Mouse (Mus musculus): ENCODE data around the gene Cog8.
A peak's percentile ranks its signal among the peaks of the same experiment; 100 is the strongest.
"Not testable (repeated sequence)": the region's sequence is repeated elsewhere in the genome, so short reads cannot be mapped to it uniquely, and the experiment has no call there.

Gene Cog8

DNA sequence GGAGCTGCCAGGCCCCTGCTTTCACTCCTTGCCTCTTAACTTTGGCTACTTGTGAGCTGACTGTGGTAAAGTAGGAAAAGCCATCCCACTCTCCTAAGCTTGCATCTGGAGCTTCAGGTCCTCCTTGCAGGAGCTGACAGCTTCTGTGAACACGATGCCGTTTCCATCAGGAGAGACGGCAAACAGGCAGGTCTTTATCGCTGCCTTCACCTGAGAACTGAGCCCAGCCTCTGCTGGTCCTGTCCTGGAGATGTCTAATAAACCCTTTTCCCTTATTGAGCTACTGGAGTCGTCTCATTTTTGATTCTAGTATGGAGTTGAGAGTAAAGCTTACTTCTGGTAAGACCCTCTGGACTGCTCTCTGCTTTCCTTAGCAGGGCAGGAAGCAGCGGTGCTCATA lies 11.0 kb downstream of the Cog8 start:
- no peak for DNase-seq (ENCODE audit: low spot score in 2 of 2)

DNA sequence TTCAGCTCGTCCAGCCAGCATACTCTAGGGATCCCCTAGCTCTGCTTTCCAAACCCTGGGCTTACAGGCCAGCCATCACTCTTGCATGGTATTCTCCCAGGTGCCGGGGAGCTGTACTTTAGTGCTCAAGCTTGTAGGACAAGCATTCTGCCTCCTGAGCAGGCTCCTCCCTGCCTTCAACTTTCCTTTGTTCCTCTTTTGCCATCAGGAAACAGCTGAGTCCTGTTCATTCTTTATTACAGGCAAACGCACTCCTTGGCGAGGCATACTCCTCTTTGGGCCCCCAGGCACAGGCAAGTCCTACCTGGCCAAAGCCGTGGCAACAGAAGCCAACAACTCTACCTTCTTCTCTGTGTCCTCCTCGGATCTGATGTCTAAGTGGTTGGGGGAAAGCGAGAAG lies 15.9 kb downstream of the Cog8 start:
- DNase-seq (ENCODE audit: low spot score in 2 of 2) = no peak

DNA sequence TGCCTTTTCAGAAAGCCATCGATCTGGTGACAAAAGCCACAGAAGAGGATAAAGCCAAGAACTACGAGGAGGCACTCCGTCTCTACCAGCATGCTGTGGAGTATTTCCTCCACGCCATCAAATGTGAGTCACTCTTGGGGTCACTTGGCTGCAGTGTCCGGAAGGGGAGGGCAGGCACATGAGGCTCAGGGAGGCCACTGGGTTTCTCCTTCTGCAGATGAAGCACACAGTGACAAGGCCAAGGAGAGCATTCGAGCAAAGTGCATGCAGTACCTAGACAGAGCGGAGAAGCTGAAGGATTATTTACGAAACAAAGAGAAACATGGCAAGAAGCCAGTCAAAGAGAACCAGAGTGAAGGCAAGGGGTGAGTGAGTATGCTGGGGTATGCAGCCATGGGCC lies 19.9 kb downstream of the Cog8 start:
- DNase-seq (ENCODE audit: low spot score in 2 of 2) = no peak

DNA sequence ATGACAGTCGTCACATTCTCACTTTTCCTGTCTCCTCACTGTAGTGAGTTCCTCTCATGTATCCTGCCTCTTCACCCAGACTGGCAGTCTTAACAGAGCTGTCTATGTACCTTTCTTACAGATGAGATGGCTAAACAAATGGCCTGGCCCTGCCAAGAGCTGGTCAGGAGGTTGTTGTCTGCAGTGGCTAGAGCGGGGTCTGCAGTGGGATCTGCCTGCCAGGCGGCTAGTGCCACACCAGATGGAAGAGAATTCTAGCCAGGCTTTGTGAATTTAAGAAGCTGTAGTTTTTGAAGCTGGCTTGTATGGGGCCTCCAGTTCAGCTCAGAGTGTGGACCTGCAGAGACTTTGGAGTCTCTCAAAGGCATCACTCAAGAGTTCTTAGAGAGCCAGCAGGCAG lies 20.8 kb downstream of the Cog8 start:
- no peak for DNase-seq (ENCODE audit: low spot score in 2 of 2)

DNA sequence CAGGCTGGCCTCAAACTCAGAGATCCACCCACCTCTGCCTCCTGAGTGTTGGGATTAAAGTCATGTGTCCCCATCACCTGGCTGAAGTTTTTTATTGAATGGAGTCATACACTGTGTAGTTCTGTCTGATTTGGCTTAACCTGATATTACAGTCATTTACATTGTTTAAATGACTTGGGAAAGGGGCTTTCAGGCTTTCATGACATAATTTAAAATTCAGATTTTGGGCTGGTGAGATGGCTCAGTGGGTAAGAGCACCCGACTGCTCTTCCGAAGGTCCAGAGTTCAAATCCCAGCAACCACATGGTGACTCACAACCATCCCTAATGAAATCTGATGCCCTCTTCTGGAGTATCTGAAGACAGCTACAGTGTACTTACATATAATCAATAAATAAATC lies 22.9 kb downstream of the Cog8 start:
- DNase-seq (ENCODE audit: low spot score in 2 of 2) = not testable (repeated sequence)

DNA sequence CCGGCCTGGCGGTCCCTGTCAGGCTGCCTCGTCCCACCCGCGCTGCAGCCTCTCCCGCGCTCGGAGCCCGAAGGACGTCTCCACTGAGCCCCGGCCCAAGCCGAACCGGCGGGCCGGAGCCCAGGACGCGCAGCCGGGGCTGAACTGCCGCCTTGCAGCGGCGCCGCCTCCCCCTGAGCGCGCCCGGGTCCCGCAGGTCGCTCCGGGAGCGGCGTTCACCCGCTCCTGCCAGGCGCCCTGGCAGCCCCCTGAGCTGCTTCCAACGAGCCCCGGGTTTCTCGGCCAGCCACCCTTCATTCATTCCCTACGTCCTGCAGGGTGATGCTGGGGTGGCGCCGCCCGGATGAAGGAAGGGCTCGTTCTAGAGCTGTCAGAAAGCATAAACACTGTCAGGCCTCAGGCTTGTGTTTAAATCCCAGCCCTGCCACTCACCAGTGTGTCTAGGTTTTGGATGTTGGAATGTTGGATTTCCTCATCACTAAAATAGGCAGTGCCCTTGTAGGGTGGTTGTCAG lies 24.9 kb downstream of the Cog8 start:
- no peak for DNase-seq (ENCODE audit: low spot score in 2 of 2)

DNA sequence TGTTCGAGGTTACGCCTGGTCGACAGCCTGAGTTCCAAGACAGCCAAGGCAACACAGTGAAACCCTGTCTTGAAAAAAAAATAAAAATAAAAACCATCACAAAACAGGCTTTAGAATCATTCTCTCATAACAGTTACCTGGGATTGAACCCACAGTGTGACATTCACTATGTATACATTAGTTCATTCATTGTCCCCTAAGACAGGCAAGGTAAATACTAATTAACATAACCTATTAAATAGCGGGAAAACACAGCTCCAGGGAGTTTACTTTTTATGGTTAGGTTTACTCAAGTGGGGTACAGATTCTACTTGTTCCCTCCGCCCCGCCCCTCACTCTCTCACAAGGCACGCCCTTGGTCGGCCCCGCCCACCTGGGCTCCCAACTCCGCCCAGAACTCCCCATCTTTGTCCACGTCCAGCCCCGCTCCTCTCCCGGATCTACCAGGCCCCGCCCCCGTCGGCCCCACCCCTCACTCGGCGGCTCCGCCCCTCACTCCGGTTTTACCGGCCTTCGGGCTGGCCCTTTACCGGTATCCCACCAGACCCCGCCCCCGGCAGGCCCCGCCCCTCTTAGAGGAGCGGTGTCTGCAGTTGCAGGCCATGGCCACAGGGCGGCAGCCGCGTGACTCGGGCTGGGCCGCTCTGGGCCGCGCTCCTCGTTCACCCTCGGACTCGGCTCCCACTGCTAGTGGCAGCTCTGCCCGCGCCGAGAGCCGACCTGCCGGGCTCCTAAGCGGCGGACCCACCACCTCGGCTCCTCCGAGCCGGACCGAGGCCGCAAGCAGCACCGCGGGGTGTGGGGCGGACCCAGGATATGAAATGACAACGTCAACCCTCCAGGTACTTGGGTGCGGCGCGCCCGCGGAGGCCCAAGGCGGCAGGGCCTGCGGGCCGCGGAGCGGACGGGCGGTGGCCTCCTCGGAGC lies 25.6 kb downstream of the Cog8 start, which contains the start of gene Vps4a:
Vps4a (plus strand) TSS at position 573 of the 927 bp plus-strand sequence.
- peak; percentile 97 to 99 for DNase-seq (ENCODE audit: low spot score in 2 of 2)

DNA sequence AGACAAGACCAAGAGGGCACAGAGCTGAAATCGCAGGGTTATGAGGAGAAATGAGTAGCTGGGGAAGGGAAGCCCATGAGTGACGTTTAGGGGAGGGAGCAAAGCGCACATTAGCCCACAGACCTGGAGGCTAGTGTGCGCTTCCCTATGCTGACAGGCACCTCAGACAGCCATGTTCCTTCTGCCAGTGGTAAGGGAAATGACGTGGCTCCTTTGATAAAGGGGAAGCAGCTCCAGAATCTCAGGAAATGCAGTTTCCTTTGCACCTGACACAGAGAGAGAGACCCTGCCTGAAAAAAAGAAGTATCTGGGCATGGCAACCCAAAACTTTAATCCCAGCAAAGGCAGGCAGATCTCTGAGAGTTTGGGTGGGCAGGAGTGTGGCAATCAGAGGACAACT lies 26.4 kb downstream of the Cog8 start:
- DNase-seq (ENCODE audit: low spot score in 2 of 2) = no peak

DNA sequence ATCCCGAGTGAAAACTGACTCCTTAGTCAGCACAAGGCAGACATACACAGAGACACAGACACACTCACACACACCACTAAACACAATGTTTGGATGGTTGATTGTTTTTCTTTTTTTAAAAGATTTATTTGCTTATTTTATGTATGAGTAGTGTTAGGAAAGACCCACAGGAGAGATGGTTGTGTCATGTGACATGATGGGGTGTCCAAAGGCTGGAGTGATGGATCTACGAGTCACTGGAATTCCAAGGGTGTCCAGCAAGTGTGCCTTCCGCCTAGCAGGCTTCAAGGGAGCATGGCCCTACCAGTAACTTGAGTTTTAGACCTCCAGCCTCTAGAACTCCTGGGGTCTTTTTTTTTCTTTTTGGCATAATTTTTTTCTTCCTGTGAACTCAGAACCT lies 27.2 kb downstream of the Cog8 start:
- DNase-seq (ENCODE audit: low spot score in 2 of 2) = no peak

DNA sequence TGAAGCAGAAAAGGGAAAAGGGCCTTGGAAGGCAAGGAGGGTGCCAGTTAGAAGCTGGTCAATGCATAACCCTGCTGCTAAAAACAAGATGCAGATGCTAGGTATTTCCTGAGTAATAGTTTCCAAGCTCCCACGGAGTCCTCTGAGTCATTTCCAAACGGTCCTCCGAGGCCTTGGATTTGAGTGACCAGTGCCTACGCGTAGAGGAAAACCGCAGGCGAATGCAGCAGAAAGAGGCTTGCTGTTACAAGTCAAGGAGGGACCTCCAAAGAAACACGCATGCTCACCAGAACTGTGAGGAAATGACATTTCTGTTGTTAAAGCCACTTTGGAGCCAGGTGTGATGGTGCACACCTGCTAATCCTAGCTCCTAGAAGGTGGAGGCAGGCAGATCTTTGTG lies 33.0 kb downstream of the Cog8 start:
- no peak for DNase-seq (ENCODE audit: low spot score in 2 of 2)

DNA sequence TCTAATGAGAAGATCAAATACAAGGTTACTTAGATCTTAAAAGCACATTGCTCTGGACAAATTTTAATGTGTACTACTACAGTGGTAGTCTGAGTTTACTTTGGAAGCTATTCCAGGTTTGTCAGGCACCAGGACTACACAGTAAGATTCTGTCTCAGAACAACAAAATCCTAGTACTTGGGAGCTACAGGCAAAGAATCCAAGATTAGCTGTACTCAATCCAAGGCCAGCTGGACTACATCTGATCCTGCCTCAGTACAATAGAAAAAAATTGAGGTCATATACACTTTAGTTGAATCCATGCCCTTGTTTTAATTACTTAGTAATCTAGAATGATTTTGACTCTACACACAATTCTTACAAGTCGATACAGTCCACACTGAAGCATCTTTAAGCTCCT lies 41.6 kb downstream of the Cog8 start:
- DNase-seq (ENCODE audit: low spot score in 2 of 2) = no peak

DNA sequence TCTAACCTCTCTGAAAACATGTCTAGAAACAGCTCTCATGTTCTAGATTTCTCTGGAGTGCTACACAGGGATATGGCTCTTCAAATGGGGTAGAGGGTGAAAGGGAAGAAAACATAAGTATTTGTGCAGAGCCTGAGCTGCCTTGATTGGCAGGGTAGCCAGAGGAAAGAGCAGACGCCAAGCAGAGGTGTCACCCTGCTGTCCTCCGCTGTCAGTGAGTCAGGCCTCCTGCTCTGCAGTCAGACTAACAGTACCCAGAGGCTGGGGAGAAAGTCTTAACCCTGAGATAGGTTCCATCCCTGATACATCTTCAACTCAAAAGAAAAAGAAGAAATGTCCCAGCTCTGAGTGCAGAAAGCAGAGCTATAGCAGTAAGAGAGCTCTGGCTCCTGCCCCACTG lies 43.8 kb downstream of the Cog8 start:
- no peak for DNase-seq (ENCODE audit: low spot score in 2 of 2)

DNA sequence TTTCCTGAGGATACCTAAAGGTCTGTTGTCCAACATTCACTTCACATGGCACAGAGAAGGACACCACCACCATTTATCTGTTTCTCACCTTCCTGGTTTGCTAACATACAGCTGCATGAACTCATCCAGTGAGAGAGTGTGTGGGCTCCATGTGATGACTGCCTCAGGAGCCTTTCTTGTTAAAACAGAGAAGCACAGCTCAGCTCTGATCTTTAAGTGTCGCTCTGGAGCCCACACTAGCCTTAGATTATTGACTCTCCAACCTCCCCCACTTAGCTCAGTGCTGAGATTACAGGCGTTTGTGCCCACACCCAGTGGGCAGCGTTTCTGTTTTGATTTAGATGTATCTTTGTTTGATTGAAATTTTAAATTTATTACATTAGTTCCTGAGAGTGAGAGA lies 48.7 kb downstream of the Cog8 start:
- DNase-seq (ENCODE audit: low spot score in 2 of 2) = no peak

DNA sequence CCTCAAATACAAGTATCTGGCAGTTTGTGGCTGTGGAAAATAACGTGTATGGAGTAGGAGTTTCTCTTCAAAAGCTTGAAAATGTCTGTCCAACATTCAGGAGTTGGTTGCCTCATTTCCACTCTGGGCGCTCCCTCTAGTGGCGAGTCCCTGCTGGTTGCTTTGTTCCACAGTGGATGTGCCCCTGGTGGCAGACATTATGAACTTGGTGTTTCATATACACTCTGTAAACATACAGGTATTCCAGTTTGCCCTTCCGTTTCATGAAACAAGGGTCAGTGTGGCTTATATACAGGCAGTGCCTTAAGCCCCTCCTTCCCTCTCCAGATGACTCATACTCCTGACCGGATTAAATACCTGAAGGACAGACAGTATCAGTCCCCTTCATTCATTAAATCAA lies 54.0 kb downstream of the Cog8 start:
- peak; percentile 80 to 91 for DNase-seq (ENCODE audit: low spot score in 2 of 2)

DNA sequence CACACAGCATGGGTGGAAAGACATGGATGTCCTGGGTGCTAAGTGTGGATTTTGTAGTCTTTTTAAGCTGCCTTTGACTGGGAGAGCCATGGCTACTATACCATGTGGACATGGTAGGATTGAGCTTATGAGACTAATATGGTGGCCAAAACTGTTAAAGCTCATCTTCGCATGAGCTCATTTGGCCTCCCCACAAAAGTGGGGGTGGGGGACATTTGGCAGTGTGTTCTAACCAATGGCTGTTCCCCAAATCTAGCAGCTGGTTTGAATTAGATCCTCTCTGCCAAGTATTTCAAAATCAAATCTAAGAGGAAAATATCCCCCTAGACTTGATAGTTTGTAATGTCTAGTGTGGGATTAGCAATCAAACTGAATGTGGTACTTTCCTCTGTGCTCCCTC lies 57.4 kb downstream of the Cog8 start:
- no peak for DNase-seq (ENCODE audit: low spot score in 2 of 2)

DNA sequence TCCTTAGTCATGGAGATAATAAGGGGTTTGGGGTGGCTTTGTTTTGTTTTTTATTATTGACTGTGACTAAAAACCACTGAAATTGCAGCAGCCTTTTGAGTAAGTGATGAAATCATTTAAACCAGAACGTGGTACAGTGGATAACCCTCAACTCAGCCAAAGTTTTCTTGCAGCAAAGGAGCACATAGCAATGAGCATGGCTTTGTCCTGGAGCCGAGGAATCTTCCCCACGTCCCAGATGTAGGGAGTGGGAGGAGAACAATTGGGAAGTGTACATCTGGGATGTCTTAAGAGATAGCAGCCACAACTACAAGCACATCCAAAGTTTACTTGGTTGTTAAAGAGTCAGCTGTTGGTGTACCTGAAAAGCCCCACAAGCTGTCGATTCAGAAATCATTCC lies 59.1 kb downstream of the Cog8 start:
- DNase-seq (ENCODE audit: low spot score in 2 of 2) = no peak

DNA sequence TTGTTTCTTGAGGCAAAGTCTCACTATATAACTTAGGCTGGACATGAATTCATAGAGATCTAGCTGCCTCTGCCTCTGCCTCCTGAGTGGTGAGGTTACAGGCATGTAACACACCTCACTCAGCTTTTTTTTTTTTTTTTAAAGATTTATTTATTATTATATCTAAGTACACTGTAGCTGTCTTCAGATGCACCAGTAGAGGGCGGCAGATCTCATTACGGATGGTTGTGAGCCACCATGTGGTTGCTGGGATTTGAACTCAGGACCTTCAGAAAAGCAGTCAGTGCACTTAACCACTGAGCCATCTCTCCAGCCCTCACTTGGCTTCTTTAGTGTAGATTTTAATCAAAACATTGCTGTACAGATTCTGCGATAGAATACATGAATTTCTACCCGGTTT lies 60.1 kb downstream of the Cog8 start:
- DNase-seq (ENCODE audit: low spot score in 2 of 2) = not testable (repeated sequence)

Measured in spleen, postnatal 4 days (tissue).